Mouse (Mus musculus): Measurements from ENCODE around the gene Cwf19l1.

DNA sequence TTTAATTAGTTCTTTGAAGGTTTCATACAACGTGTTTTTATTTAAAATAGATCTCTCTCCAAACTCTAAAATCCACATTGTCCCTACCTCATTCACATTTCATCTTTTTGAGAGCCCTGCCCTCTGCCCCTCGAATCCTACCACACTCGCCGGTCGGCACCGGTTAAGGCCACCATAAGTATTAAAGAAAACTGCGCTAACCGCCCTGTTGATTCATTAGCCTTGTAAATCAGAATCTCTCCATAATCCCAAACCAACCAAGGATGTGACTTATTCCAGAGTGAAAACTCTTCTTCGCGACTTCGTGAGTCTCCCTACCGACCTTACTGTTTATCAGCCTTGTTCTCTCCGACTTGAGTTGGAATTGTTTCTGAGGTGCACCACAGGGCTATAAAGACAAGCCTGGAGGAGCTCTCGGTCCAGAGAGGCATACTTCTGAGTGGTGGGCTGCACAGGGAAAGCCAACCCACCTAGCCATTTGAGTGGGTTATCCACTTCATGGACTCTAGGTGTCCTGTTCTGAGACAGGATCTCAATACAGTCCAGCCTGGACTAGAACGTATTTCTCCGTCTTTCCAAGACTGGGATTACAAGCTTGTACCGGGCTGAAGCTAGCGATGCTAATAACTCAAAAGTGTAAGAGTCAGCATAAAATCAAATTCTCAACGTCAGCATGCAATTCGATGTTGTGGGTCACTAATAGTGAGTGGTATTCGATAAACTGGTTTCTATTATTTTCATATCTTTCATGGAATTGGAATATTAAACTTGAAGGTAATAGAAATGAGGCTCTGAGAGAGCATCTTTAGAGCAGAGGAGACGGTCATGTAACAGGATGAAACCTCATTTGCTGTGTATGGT, 27.8 kb downstream of the Cwf19l1 start:
- TF ChIP-seq EP300 (IDR thresholded peaks at IDR 0.05; ENCODE audit: low read depth), result no peak
- no peak for TF ChIP-seq CTCF (IDR thresholded peaks at IDR 0.05; ENCODE audit: low read depth)
